Mouse (Mus musculus) olfactory bulb, adult 2 months (tissue): ENCODE measurements around the gene Sec24a.

ENCODE experiments used
- CTCF ChIP-seq: fragments of 200-500 bp; IDR thresholded peaks from 2 replicates; pipeline ENCODE4 v1.5.1; 2012; ENCODE audit warnings: low read depth, mild to moderate bottlenecking, low read length, moderate library complexity; ENCODE audit not compliant: insufficient read depth
- POLR2A ChIP-seq: fragments of 200-500 bp; IDR thresholded peaks from 2 replicates; pipeline ENCODE4 v1.6.1; 2012; ENCODE audit warnings: mild to moderate bottlenecking, low read depth, low read length, moderate library complexity; ENCODE audit not compliant: insufficient read depth

- TF ChIP-seq POLR2A (no peak), CTCF (no peak)
Measured at GRCm38 (mm10) chr11:51738651-51739403, 24.6 kb downstream of the Sec24a start.
